Mouse (Mus musculus) kidney, adult 2 months (tissue): ENCODE measurements at regions not wholly inside any gene's neighbourhood (a gene's known extent, or its start where the extent isn't known, plus 50 kb on each side); places are given as distances from the start of the nearest gene placed in this dataset.

Experiments
- CTCF ChIP-seq: fragments of 200-500 bp; conservative IDR thresholded peaks from 2 replicates; pipeline ENCODE4 v1.5.1; 2011; ENCODE audit warnings: low read depth, mild to moderate bottlenecking, control low read depth, low read length, moderate library complexity, mixed read lengths; ENCODE audit not compliant: insufficient read depth, insufficient read length
- POLR2A ChIP-seq: fragments of 200-500 bp; IDR thresholded peaks from one replicate; pipeline ENCODE4 v1.6.1; 2011; ENCODE audit warnings: low read depth, low read length, control low read depth

DNA sequence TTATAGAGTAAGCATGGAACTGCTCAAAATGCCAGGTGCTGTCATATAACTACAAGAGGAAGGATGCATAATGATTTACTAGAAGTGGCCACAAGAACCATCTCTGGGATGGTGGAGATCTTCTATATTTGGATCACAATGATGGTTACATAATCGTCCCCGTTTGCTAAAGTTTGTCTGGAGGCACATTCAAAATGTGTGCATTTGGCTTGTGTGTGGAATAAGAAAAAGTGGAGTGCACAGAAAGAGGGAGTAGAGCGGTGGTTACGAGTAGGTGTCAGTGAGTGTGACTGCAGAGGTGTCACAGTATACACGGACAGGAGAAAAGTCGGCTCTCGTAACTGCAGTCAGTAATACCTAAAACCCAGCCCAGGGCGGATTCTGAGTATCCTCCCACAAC is 238.3 kb upstream of the Cnr1 start:
- TF ChIP-seq CTCF (no peak), POLR2A (no peak)
